Mouse (Mus musculus): Measurements from ENCODE around the gene Cbx6. TPM values are rescaled to one million over a fixed set of nuclear protein-coding genes. Genes with fewer than 3 reads are reported as not detected.

The Cbx6 gene
- total RNA-seq, 2 experiments from 2014 or later, result 27.9 to 33.5 TPM

GRCm38 (mm10) chr15:79777749-79778148, 56.7 kb downstream of the Cbx6 start, which contains the start of gene Dnal4:
Dnal4 (minus strand) TSS chr15:79777849.
- intact Hi-C loops (cut with DNase I), result no loop called here
- no peak for DNase-seq (ENCODE audit: low spot score)

GRCm38 (mm10) chr15:79775662-79776061, 58.8 kb downstream of the Cbx6 start:
- intact Hi-C loops (cut with DNase I), result no loop called here
- DNase-seq (ENCODE audit: low spot score), result no peak

GRCm38 (mm10) chr15:79774117-79775027, 60.1 kb downstream of the Cbx6 start:
- intact Hi-C loops (cut with DNase I), result no loop called here
- peak; percentile 95 for DNase-seq (ENCODE audit: low spot score)

Other genes with a start within 250 kb of the Cbx6 start
- gene Dmc1, start 229.6 kb downstream of the Cbx6 start, total RNA-seq (2021), result under 1 TPM in 1 of 2 experiments, not detected in 1; 0.10 TPM
- gene Fam227a, start 175.7 kb downstream of the Cbx6 start, total RNA-seq (2021), result 1 to 10 TPM in 1 of 2 experiments, under 1 TPM in 1; 0.84 to 1.3 TPM
- gene Cby1, start 175.5 kb downstream of the Cbx6 start, total RNA-seq (2021), result 10 to 100 TPM; 22.9 to 25.9 TPM
- 100 to 1,000 TPM; 120 to 122 TPM for gene Tomm22, start 163.8 kb downstream of the Cbx6 start, total RNA-seq (2021)
- gene Josd1, start 146.8 kb downstream of the Cbx6 start, total RNA-seq (2021), result 10 to 100 TPM; 23.6 to 26.4 TPM
- 10 to 100 TPM; 27.2 to 31.8 TPM for gene Gtpbp1, start 143.8 kb downstream of the Cbx6 start, total RNA-seq (2021)
- 10 to 100 TPM; 79.3 to 80.7 TPM for gene Sun2, start 92.2 kb downstream of the Cbx6 start, total RNA-seq (2021)
- gene Dnal4, start 56.8 kb downstream of the Cbx6 start, total RNA-seq (2021), result 10 to 100 TPM; 20.5 to 22.9 TPM
- 1 to 10 TPM; 1.5 to 1.8 TPM for gene Nptxr, start 29.9 kb downstream of the Cbx6 start, total RNA-seq (2021)
- under 1 TPM in 1 of 2 experiments, not detected in 1; 0.26 TPM for gene Npcd, start 451 bp downstream of the Cbx6 start, total RNA-seq (2021)
- 1 to 10 TPM; 6.3 to 6.4 TPM for gene Apobec3, start 57.0 kb upstream of the Cbx6 start, total RNA-seq (2021)
- gene Cbx7, start 136.4 kb upstream of the Cbx6 start, total RNA-seq (2021), result 1 to 10 TPM; 9.4 to 9.8 TPM
- 10 to 100 TPM; 24.5 to 33.8 TPM for gene Pdgfb, start 180.3 kb upstream of the Cbx6 start, total RNA-seq (2021)